ENCODE assay signal across 1 mouse cellular context in the genomic region with DNA sequence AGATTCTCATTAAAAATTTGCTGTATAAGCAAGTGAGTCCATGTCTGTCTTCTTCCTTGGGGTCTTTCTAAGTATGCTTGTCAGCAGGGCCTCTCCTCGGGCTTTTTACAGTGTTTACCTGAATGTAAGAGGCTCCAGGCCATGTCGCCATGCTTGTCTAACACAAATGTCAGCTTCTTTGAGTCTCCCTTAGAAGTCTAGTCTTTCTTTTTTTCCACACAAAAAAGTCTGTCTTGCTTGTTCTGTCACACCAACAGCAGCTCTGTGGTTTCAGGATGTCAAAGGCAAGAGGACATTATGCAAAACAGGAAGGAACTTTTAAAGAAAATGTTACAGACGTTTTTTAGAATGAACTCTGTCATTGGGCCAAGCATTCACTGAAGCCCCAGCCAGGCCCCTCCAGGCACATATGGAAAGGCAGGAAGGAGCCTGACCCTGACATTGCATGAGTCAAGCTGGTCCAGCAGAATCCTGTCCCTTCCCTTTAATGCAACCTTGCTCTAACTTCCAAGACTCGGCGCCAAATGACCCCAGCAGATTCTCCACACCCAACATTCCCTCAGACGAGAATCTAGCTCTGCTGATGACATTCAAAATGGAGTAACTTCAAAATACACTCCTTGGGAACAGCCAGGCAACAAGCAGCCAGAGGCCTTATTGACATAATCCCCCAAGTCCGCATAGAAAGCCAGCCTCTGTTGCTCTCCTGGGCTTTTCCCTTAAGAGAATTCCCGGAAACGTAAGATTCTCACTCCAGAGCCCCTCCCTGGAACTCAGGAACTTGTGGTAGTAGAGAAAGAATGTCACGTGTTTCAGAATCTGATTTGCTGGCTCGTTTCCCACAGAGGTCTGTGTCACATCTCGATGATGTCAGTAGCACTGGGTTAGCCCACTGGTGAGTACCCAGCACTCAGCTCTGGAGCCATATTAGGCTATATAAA.
TF ChIP-seq lines count a peak whose summit lies in the region.

No protein-coding gene starts in this region.

TF ChIP-seq in CH12.LX, 34 proteins besides CTCF, POLR2A, EP300 and RAD21 (continued from another document):
- TF ChIP-seq MXI1 (IDR thresholded peaks at IDR 0.05; ENCODE audit: low read depth, low read length): peak; percentile 56
- TF ChIP-seq ZC3H11A (IDR thresholded peaks at IDR 0.05; ENCODE audit: low read depth, low read length): no peak
- TF ChIP-seq TBP (conservative IDR thresholded peaks at IDR 0.05; ENCODE audit: low read depth, low read length): no peak
- peak; percentile 60; the same call in 1 of the 2 replicates for TF ChIP-seq MAFK (IDR thresholded peaks at IDR 0.05; ENCODE audit: insufficient replicate concordance, low read length)
- TF ChIP-seq USF2 (conservative IDR thresholded peaks at IDR 0.05; ENCODE audit: low read depth, low read length): peak; percentile 66; the same call in 1 of the 2 replicates
- TF ChIP-seq MAX (IDR thresholded peaks at IDR 0.05; ENCODE audit: low read length): peak; percentile 54
- no peak for TF ChIP-seq ZMIZ1 (IDR thresholded peaks at IDR 0.05; ENCODE audit: low read depth, low read length)
- no peak for TF ChIP-seq UBTF (IDR thresholded peaks at IDR 0.05; ENCODE audit: low read depth, low read length)
- 0 out of 2 replicates have a peak, but pooled peaks have one; percentile 7 for TF ChIP-seq ELF1 (IDR thresholded peaks at IDR 0.05; ENCODE audit: low read depth, low read length)
- TF ChIP-seq USF1 (IDR thresholded peaks at IDR 0.05; ENCODE audit: low read depth, low read length): peak; percentile 21
- peak; percentile 35 for TF ChIP-seq ETS1 (conservative IDR thresholded peaks at IDR 0.05; ENCODE audit: low read depth, low read length)
- TF ChIP-seq POLR2AphosphoS2 (IDR thresholded peaks at IDR 0.05; ENCODE audit: low read depth, low read length): no peak
- no peak for TF ChIP-seq MEF2A (IDR thresholded peaks at IDR 0.05; ENCODE audit: borderline replicate concordance, low read depth, low read length)
- TF ChIP-seq CHD2 (IDR thresholded peaks at IDR 0.05; ENCODE audit: low read length): peak; percentile 47; the same call in 1 of the 2 replicates
- 0 out of 2 replicates have a peak, but pooled peaks have one; percentile 19 for TF ChIP-seq IRF4 (IDR thresholded peaks at IDR 0.05; ENCODE audit: low read depth, low read length)
- TF ChIP-seq MYC (IDR thresholded peaks at IDR 0.05; ENCODE audit: low read depth, low read length): 0 out of 2 replicates have a peak, but pooled peaks have one; percentile 25
- TF ChIP-seq CHD1 (IDR thresholded peaks at IDR 0.05; ENCODE audit: low read depth, low read length): no peak; the same call in 1 of the 2 replicates
- TF ChIP-seq ZNF384 (IDR thresholded peaks at IDR 0.05; ENCODE audit: low read depth, low read length): no peak
- TF ChIP-seq BHLHE40 (IDR thresholded peaks at IDR 0.05; ENCODE audit: low read depth, low read length): peak; percentile 85
- no peak for TF ChIP-seq ZKSCAN1 (IDR thresholded peaks at IDR 0.05; ENCODE audit: borderline replicate concordance, low read depth, low read length)
- peak; percentile 33; the same call in 1 of the 2 replicates for TF ChIP-seq NELFE (IDR thresholded peaks at IDR 0.05; ENCODE audit: low read depth, low read length)
TF ChIP-seq in CH12.LX: peak in this region for 16.
